Mouse (Mus musculus): ENCODE measurements around the gene Depp1. TPM values are rescaled to one million over a fixed set of nuclear protein-coding genes. Genes with fewer than 3 reads are reported as not detected.
"Not testable (repeated sequence)": the region's sequence is repeated elsewhere in the genome, so short reads cannot be mapped to it uniquely, and the experiment has no call there.

Gene Depp1
- 33.1 and 38.5 TPM in 2 replicates for polyA plus RNA-seq (2015; fragmentation: Nextera tagmentation; extraction: Ambion mirVana)

GRCm38 (mm10) chr6:116650406-116650805 is at the start of gene Depp1:
Gene Depp1 (plus strand): TSS chr6:116650609.
- Histone ChIP-seq H3K27me3 (ENCODE audit: insufficient read depth, low read length) (no peaks in the 10 kb centered on the region), H3K4me3 (ENCODE audit: low read length) (peak within 1 kb of the TSS; percentile 31), H3K4me2 (replicated peaks; ENCODE audit: low read depth, low read length) (peak within 1 kb of the TSS; percentile 31), H3K9me3 (ENCODE audit: low read length) (no peaks in the 10 kb centered on the region), H3K36me3 (ENCODE audit: insufficient read depth, low read length) (no peaks in the 10 kb centered on the region), H3K27ac (ENCODE audit: low read length) (0 out of 2 replicates have a peak within 1 kb of the TSS, but pooled peaks have one; percentile 31), H3K9ac (replicated peaks; ENCODE audit: low read length) (peak within 1 kb of the TSS; percentile 39), H3K4me1 (ENCODE audit: insufficient read depth, low read length) (peaks cover 4% of the 10 kb centered on the region; the same call in 1 of the 2 replicates)
- WGBS, result 14% methylated on average over 6 of the region's 6 CpGs
- ATAC-seq (ENCODE audit: low FRiP score, low TSS enrichment), result peak; percentile 75

- H3K4me3 ChIP-seq (ENCODE audit: low read length); H3K27ac ChIP-seq (ENCODE audit: low read length); ATAC-seq (ENCODE audit: low FRiP score, low TSS enrichment); H3K27me3 ChIP-seq (ENCODE audit: insufficient read depth, low read length); H3K4me2 ChIP-seq (replicated peaks; ENCODE audit: low read depth, low read length); H3K36me3 ChIP-seq (ENCODE audit: insufficient read depth, low read length); H3K9me3 ChIP-seq (ENCODE audit: low read length); H3K9ac ChIP-seq (replicated peaks; ENCODE audit: low read length); H3K4me1 ChIP-seq (ENCODE audit: insufficient read depth, low read length): not testable (repeated sequence)
Measured at GRCm38 (mm10) chr6:116600969-116601368, 49.4 kb upstream of the Depp1 start.

- no peaks in the 10 kb centered on the region for H3K4me1 ChIP-seq (ENCODE audit: insufficient read depth, low read length)
- no peak overlapping the region for H3K9ac ChIP-seq (replicated peaks; ENCODE audit: low read length)
- WGBS, result 43% methylated on average over 4 of the region's 4 CpGs
- H3K27ac ChIP-seq (ENCODE audit: low read length), result no peak overlapping the region
- no peaks in the 10 kb centered on the region for H3K36me3 ChIP-seq (ENCODE audit: insufficient read depth, low read length)
- ATAC-seq (ENCODE audit: low FRiP score, low TSS enrichment), result no peak
- no peak overlapping the region for H3K4me3 ChIP-seq (ENCODE audit: low read length)
- no peaks in the 10 kb centered on the region for H3K9me3 ChIP-seq (ENCODE audit: low read length)
- H3K4me2 ChIP-seq (replicated peaks; ENCODE audit: low read depth, low read length), result no peak overlapping the region
- no peaks in the 10 kb centered on the region for H3K27me3 ChIP-seq (ENCODE audit: insufficient read depth, low read length)
Measured at GRCm38 (mm10) chr6:116607230-116607629, 43.2 kb upstream of the Depp1 start.

GRCm38 (mm10) chr6:116615719-116616118 is 34.7 kb upstream of the Depp1 start:
- Histone ChIP-seq H3K27me3 (ENCODE audit: insufficient read depth, low read length) (no peaks in the 10 kb centered on the region), H3K9ac (replicated peaks; ENCODE audit: low read length) (no peak overlapping the region), H3K36me3 (ENCODE audit: insufficient read depth, low read length) (no peaks in the 10 kb centered on the region), H3K27ac (ENCODE audit: low read length) (no peak overlapping the region), H3K4me1 (ENCODE audit: insufficient read depth, low read length) (no peaks in the 10 kb centered on the region), H3K9me3 (ENCODE audit: low read length) (no peaks in the 10 kb centered on the region), H3K4me3 (ENCODE audit: low read length) (no peak overlapping the region), H3K4me2 (replicated peaks; ENCODE audit: low read depth, low read length) (no peak overlapping the region)
- 69% methylated on average over 2 of the region's 2 CpGs for WGBS
- ATAC-seq (ENCODE audit: low FRiP score, low TSS enrichment), result no peak

- Histone ChIP-seq H3K27me3 (ENCODE audit: insufficient read depth, low read length) (no peaks in the 10 kb centered on the region), H3K27ac (ENCODE audit: low read length) (no peak overlapping the region), H3K4me1 (ENCODE audit: insufficient read depth, low read length) (no peaks in the 10 kb centered on the region), H3K4me3 (ENCODE audit: low read length) (no peak overlapping the region), H3K4me2 (replicated peaks; ENCODE audit: low read depth, low read length) (no peak overlapping the region), H3K36me3 (ENCODE audit: insufficient read depth, low read length) (no peaks in the 10 kb centered on the region), H3K9me3 (ENCODE audit: low read length) (no peaks in the 10 kb centered on the region), H3K9ac (replicated peaks; ENCODE audit: low read length) (no peak overlapping the region)
- ATAC-seq (ENCODE audit: low FRiP score, low TSS enrichment), result no peak
Measured at GRCm38 (mm10) chr6:116618073-116618472, 32.3 kb upstream of the Depp1 start.

- Histone ChIP-seq H3K36me3 (ENCODE audit: insufficient read depth, low read length) (peaks cover 14% of the 10 kb centered on the region), H3K27me3 (ENCODE audit: insufficient read depth, low read length) (no peaks in the 10 kb centered on the region), H3K4me3 (ENCODE audit: low read length) (no peak overlapping the region), H3K9me3 (ENCODE audit: low read length) (no peaks in the 10 kb centered on the region), H3K4me2 (replicated peaks; ENCODE audit: low read depth, low read length) (no peak overlapping the region), H3K4me1 (ENCODE audit: insufficient read depth, low read length) (no peaks in the 10 kb centered on the region), H3K27ac (ENCODE audit: low read length) (no peak overlapping the region), H3K9ac (replicated peaks; ENCODE audit: low read length) (no peak overlapping the region)
- ATAC-seq (ENCODE audit: low FRiP score, low TSS enrichment), result no peak
- 58% methylated on average over 8 of the region's 8 CpGs for WGBS
Measured at GRCm38 (mm10) chr6:116621318-116622023, 28.9 kb upstream of the Depp1 start.

GRCm38 (mm10) chr6:116626417-116626816 is 24.0 kb upstream of the Depp1 start:
- H3K9me3 ChIP-seq (ENCODE audit: low read length); H3K4me2 ChIP-seq (replicated peaks; ENCODE audit: low read depth, low read length); H3K4me3 ChIP-seq (ENCODE audit: low read length); ATAC-seq (ENCODE audit: low FRiP score, low TSS enrichment); H3K27ac ChIP-seq (ENCODE audit: low read length); H3K4me1 ChIP-seq (ENCODE audit: insufficient read depth, low read length); H3K9ac ChIP-seq (replicated peaks; ENCODE audit: low read length); H3K27me3 ChIP-seq (ENCODE audit: insufficient read depth, low read length): not testable (repeated sequence)
- peaks cover 21% of the 10 kb centered on the region for H3K36me3 ChIP-seq (ENCODE audit: insufficient read depth, low read length)
- 98% methylated on average over 9 of the region's 9 CpGs for WGBS

GRCm38 (mm10) chr6:116628095-116628494 is 22.3 kb upstream of the Depp1 start:
- H3K27me3 ChIP-seq (ENCODE audit: insufficient read depth, low read length), result no peaks in the 10 kb centered on the region
- ATAC-seq (ENCODE audit: low FRiP score, low TSS enrichment), result no peak
- H3K4me3 ChIP-seq (ENCODE audit: low read length), result peak overlapping the region; percentile 68
- H3K36me3 ChIP-seq (ENCODE audit: insufficient read depth, low read length), result peaks cover 21% of the 10 kb centered on the region
- no peaks in the 10 kb centered on the region for H3K9me3 ChIP-seq (ENCODE audit: low read length)
- H3K9ac ChIP-seq (replicated peaks; ENCODE audit: low read length), result peak overlapping the region; percentile 97
- WGBS, result 12% methylated on average over 9 of the region's 9 CpGs
- H3K4me2 ChIP-seq (replicated peaks; ENCODE audit: low read depth, low read length), result peak overlapping the region; percentile 80
- 0 out of 2 replicates have a peak, but pooled peaks cover 4% of the 10 kb centered on the region for H3K4me1 ChIP-seq (ENCODE audit: insufficient read depth, low read length)
- peak overlapping the region; percentile 86 for H3K27ac ChIP-seq (ENCODE audit: low read length)

GRCm38 (mm10) chr6:116628539-116629171 is 21.8 kb upstream of the Depp1 start, which contains the start of gene Zfp422:
Gene Zfp422 (minus strand): TSS chr6:116628999.
- Histone ChIP-seq H3K4me1 (ENCODE audit: insufficient read depth, low read length) (0 out of 2 replicates have a peak, but pooled peaks cover 4% of the 10 kb centered on the region), H3K4me3 (ENCODE audit: low read length) (peak within 1 kb of the TSS; percentile 68), H3K36me3 (ENCODE audit: insufficient read depth, low read length) (peaks cover 21% of the 10 kb centered on the region), H3K27ac (ENCODE audit: low read length) (peak within 1 kb of the TSS; percentile 86), H3K27me3 (ENCODE audit: insufficient read depth, low read length) (no peaks in the 10 kb centered on the region), H3K9me3 (ENCODE audit: low read length) (no peaks in the 10 kb centered on the region), H3K4me2 (replicated peaks; ENCODE audit: low read depth, low read length) (peak within 1 kb of the TSS; percentile 80), H3K9ac (replicated peaks; ENCODE audit: low read length) (peak within 1 kb of the TSS; percentile 97)
- peak; percentile 93 for ATAC-seq (ENCODE audit: low FRiP score, low TSS enrichment)
- under 1% methylated on average over 47 of the region's 56 CpGs for WGBS

- Histone ChIP-seq H3K4me3 (ENCODE audit: low read length) (no peak overlapping the region), H3K36me3 (ENCODE audit: insufficient read depth, low read length) (peaks cover 17% of the 10 kb centered on the region), H3K4me1 (ENCODE audit: insufficient read depth, low read length) (0 out of 2 replicates have a peak, but pooled peaks cover 5% of the 10 kb centered on the region), H3K27ac (ENCODE audit: low read length) (no peak overlapping the region), H3K9ac (replicated peaks; ENCODE audit: low read length) (no peak overlapping the region), H3K4me2 (replicated peaks; ENCODE audit: low read depth, low read length) (no peak overlapping the region), H3K9me3 (ENCODE audit: low read length) (no peaks in the 10 kb centered on the region), H3K27me3 (ENCODE audit: insufficient read depth, low read length) (no peaks in the 10 kb centered on the region)
- 89% methylated on average over 10 of the region's 10 CpGs for WGBS
- no peak for ATAC-seq (ENCODE audit: low FRiP score, low TSS enrichment)
Measured at GRCm38 (mm10) chr6:116629766-116630165, 20.6 kb upstream of the Depp1 start.
